Mouse (Mus musculus): ENCODE measurements around the gene 2010315B03Rik. TPM values are rescaled to one million over a fixed set of nuclear protein-coding genes. Genes with fewer than 3 reads are reported as not detected.

2010315B03Rik gene
- polyA plus RNA-seq (2017; shearing (Covaris generic)) = 10 to 100 TPM; 19.2 to 23.0 TPM

GRCm38 (mm10) chr9:124312171-124313142, at the start of gene 2010315B03Rik:
Gene 2010315B03Rik (minus strand): TSS chr9:124312696.

Other genes with a start within 250 kb of the 2010315B03Rik start
- 100 to 1,000 TPM in 1 of 2 experiments, 10 to 100 TPM in 1; 24.3 to 157 TPM for gene Ccr2, start 210.7 kb downstream of the 2010315B03Rik start, polyA plus RNA-seq (2017; shearing (Covaris generic))
- gene Ccr5, start 191.2 kb downstream of the 2010315B03Rik start, polyA plus RNA-seq (2017; shearing (Covaris generic)) = 10 to 100 TPM in 1 of 2 experiments, 1 to 10 TPM in 1; 5.5 to 10.8 TPM
- gene Ppp2r3d, start 164.2 kb upstream of the 2010315B03Rik start, polyA plus RNA-seq (2017; shearing (Covaris generic)) = 10 to 100 TPM; 81.1 to 85.2 TPM
- not detected for gene Gm21836, start 181.1 kb upstream of the 2010315B03Rik start, polyA plus RNA-seq (2017; shearing (Covaris generic))